Mouse (Mus musculus) intestine, postnatal 0 days (tissue): ENCODE results near the gene Susd5. TPM values are rescaled to one million over a fixed set of nuclear protein-coding genes. Genes with fewer than 3 reads are reported as not detected.
A peak's percentile ranks its signal among the peaks of the same experiment; 100 is the strongest.

Experiments used
- ATAC-seq: fragments of 200-750 bp; cut with Nextera tagmentation; 2 replicates; pipeline ENCODE4 v1.8.0; 2017; ENCODE audit warnings: mild to moderate bottlenecking, moderate TSS enrichment, moderate library complexity
- H3K27ac ChIP-seq: fragments of 300-500 bp; sonication (generic); 2 replicates; pipeline ENCODE4 v1.5.1; 2014; ENCODE audit warnings: mild to moderate bottlenecking, low read depth, low read length, moderate library complexity
- H3K27me3 ChIP-seq: fragments of 300-500 bp; sonication (generic); replicated peaks from 2 replicates; pipeline ENCODE4 v1.6.1; 2014; ENCODE audit warnings: low read length, mixed read lengths; ENCODE audit not compliant: control insufficient read depth, insufficient read depth
- H3K36me3 ChIP-seq: fragments of 300-500 bp; sonication (generic); 2 replicates; pipeline ENCODE4 v1.6.1; 2014; ENCODE audit warnings: mild to moderate bottlenecking, moderate library complexity; ENCODE audit not compliant: control insufficient read depth, insufficient read depth
- H3K4me1 ChIP-seq: fragments of 300-500 bp; sonication (generic); replicated peaks from 2 replicates; pipeline ENCODE4 v1.6.1; 2014; ENCODE audit warnings: antibody characterized with exemption, low read length, mixed read lengths; ENCODE audit not compliant: control insufficient read depth, insufficient read depth
- H3K4me2 ChIP-seq: fragments of 300-500 bp; sonication (generic); replicated peaks from 2 replicates; pipeline ENCODE4 v1.6.1; 2014; ENCODE audit warnings: low read depth, mild to moderate bottlenecking, moderate library complexity
- H3K4me3 ChIP-seq: fragments of 300-500 bp; sonication (generic); 2 replicates; pipeline ENCODE4 v1.5.1; 2014; ENCODE audit warnings: low read depth, low read length
- H3K9ac ChIP-seq: fragments of 300-500 bp; sonication (generic); 2 replicates; pipeline ENCODE4 v1.6.1; 2014; ENCODE audit warnings: mild to moderate bottlenecking, low read depth, low read length
- H3K9me3 ChIP-seq: fragments of 300-500 bp; sonication (generic); 2 replicates; pipeline ENCODE4 v1.6.1; 2016; ENCODE audit warnings: mixed run types; ENCODE audit not compliant: control insufficient read depth
- CTCF ChIP-seq: sonication (generic); IDR thresholded peaks from 2 replicates; pipeline ENCODE4 v1.5.1; 2016; ENCODE audit warnings: low read depth, mild to moderate bottlenecking, control low read depth, antibody characterized with exemption, moderate library complexity
- WGBS: fragments of 180-500 bp; shearing (Covaris S2); extraction: QIAGEN DNeasy Blood & Tissue Kit; methylation state at CpG from one replicate; pipeline ENCODE4 v1.1.7; 2014; 5-methylcytosine and 5-hydroxymethylcytosine counted together
- polyA plus RNA-seq: library from polyadenylated mRNA; unstranded; fragments of >200 nt; fragmentation: Nextera tagmentation; extraction: Ambion mirVana; gene quantifications from 2 replicates; pipeline ENCODE4 v1.2.1, GENCODE M21; 2015

Gene Susd5
- polyA plus RNA-seq, 1 experiment from 2014 or later = 0.22 TPM

DNA sequence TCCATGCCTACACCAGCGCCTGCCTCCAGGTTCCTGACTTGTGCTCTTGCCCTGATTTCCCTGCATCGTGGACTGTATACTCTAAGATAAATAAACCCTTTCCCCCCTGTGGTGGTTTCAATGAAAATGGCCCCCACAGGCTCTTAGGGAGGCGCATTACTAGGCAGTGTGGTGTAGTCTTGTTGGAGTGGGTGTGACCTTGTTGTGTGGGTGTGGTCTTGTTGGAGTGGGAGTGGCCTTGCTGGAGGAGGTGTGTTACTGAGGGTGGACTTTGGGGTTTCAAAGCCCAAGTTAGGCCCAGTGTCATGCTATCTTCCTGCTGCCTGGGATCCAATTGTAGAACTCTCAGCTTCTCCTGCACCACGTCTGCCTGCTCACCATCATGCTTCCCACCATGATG is 4.9 kb upstream of the Susd5 start:
- ATAC-seq = no peak

GRCm38 (mm10) chr9:114052866-114053265 is 4.1 kb upstream of the Susd5 start:
- no peak overlapping the region for H3K27ac ChIP-seq
- no peaks in the 10 kb centered on the region for H3K36me3 ChIP-seq
- no peak overlapping the region for H3K4me2 ChIP-seq
- ATAC-seq = no peak
- no peak overlapping the region for H3K4me3 ChIP-seq
- no peaks in the 10 kb centered on the region for H3K9me3 ChIP-seq
- TF ChIP-seq CTCF = no peak
- H3K4me1 ChIP-seq = no peaks in the 10 kb centered on the region
- peaks cover 25% of the 10 kb centered on the region for H3K27me3 ChIP-seq
- no peak overlapping the region for H3K9ac ChIP-seq
- 73% methylated on average over 6 of the region's 6 CpGs for WGBS

More for the DNA sequence above, 4.9 kb upstream of the Susd5 start:
- H3K4me2 ChIP-seq = no peak overlapping the region
- H3K27me3 ChIP-seq = peaks cover 16% of the 10 kb centered on the region
- no peaks in the 10 kb centered on the region for H3K9me3 ChIP-seq
- H3K4me1 ChIP-seq = no peaks in the 10 kb centered on the region
- H3K27ac ChIP-seq = no peak overlapping the region
- no peaks in the 10 kb centered on the region for H3K36me3 ChIP-seq
- no peak overlapping the region for H3K9ac ChIP-seq
- no peak for TF ChIP-seq CTCF
- no peak overlapping the region for H3K4me3 ChIP-seq
- 74% methylated on average over 4 of the region's 4 CpGs for WGBS

- Histone ChIP-seq H3K27me3 (no peaks in the 10 kb centered on the region), H3K9ac (no peak overlapping the region), H3K4me3 (no peak overlapping the region), H3K9me3 (no peaks in the 10 kb centered on the region), H3K4me2 (no peak overlapping the region), H3K36me3 (no peaks in the 10 kb centered on the region), H3K27ac (no peak overlapping the region), H3K4me1 (no peaks in the 10 kb centered on the region)
- no peak for TF ChIP-seq CTCF
- ATAC-seq = peak; percentile 49
- 48% methylated on average over 12 of the region's 12 CpGs for WGBS
Measured at GRCm38 (mm10) chr9:114068494-114069053, 11.6 kb downstream of the Susd5 start.

DNA sequence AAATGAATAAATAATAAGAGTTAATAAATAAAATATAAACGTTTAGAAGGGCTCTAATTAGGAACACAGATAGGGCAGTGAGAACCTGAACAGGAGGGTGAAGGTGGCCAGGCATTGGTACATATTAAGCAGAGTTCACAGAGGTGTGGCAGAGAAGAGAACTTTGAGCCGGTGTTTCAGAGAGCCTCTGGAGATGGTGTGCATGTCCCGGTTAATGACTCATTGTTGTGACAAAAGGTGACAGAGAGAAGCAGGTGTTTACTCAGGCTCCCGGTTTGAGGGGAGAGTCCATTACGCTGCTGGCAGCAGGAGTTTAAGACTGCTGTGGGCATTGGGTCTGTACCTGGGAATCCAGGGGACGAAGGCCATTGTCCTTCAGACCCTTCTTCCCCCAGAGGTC is 12.4 kb downstream of the Susd5 start:
- H3K9ac ChIP-seq = no peak overlapping the region
- H3K27me3 ChIP-seq = no peaks in the 10 kb centered on the region
- 34% methylated on average over 6 of the region's 6 CpGs for WGBS
- no peak overlapping the region for H3K27ac ChIP-seq
- no peak overlapping the region for H3K4me2 ChIP-seq
- ATAC-seq = peak; percentile 84
- H3K36me3 ChIP-seq = no peaks in the 10 kb centered on the region
- H3K4me3 ChIP-seq = no peak overlapping the region
- TF ChIP-seq CTCF = no peak
- no peaks in the 10 kb centered on the region for H3K4me1 ChIP-seq
- no peaks in the 10 kb centered on the region for H3K9me3 ChIP-seq

DNA sequence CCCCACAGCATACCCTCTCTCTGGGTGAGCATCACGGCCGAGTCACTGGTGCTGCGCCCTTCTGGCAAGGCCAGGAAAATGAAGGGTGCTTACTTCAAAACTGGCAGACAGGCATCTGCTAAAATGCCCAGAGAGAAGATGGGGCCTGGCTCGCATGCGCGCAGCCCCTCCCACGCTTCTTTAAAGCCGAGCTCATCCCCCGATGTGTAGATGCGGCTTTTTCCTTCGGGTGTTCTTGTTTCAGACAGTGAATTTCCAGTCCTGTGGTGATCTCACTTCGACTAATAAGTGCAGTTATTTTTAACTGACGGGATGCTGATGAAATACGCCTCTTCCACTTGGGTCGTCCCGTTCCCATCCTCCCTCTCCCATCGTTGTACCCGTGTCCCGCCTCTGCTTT is 16.7 kb downstream of the Susd5 start:
- Histone ChIP-seq H3K27me3 (no peaks in the 10 kb centered on the region), H3K4me2 (no peak overlapping the region), H3K9me3 (no peaks in the 10 kb centered on the region), H3K36me3 (no peaks in the 10 kb centered on the region), H3K9ac (no peak overlapping the region), H3K27ac (no peak overlapping the region), H3K4me3 (no peak overlapping the region), H3K4me1 (no peaks in the 10 kb centered on the region)
- TF ChIP-seq CTCF = no peak
- WGBS = 81% methylated on average over 19 of the region's 19 CpGs
- no peak for ATAC-seq

- no peak for ATAC-seq
- no peak for TF ChIP-seq CTCF
- 86% methylated on average over 3 of the region's 3 CpGs for WGBS
- Histone ChIP-seq H3K9ac (no peak overlapping the region), H3K9me3 (no peaks in the 10 kb centered on the region), H3K4me2 (no peak overlapping the region), H3K4me3 (no peak overlapping the region), H3K4me1 (no peaks in the 10 kb centered on the region), H3K27ac (no peak overlapping the region), H3K36me3 (no peaks in the 10 kb centered on the region), H3K27me3 (no peaks in the 10 kb centered on the region)
Measured at GRCm38 (mm10) chr9:114086422-114086821, 29.5 kb downstream of the Susd5 start.
